Mouse (Mus musculus): ENCODE results near the gene Dbp. TPM values are rescaled to one million over a fixed set of nuclear protein-coding genes. Genes with fewer than 3 reads are reported as not detected.

Gene Dbp
- polyA plus RNA-seq, 1 experiment from 2014 or later, result 3.2 TPM

DNA sequence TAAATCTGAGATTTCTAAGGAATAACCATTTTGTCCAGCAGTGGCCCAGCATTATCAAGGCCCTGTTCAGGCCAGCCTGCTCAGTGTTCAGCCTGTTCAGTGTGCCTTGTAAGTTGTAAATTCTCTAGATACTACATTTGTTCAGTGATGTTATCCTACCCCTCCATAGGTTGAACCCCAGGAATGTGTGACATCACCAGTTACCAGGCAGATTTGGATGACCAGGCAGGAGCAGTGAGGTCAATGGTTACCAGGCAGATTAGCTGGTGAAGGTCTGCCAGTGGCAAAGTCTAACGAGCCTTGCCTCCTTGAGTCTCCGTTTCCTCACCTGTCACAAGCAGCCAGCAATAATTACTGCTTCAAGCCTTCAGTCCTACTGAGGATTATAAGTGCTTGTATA lies 39.5 kb downstream of the Dbp start:
- Histone ChIP-seq H3K4me3 (ENCODE audit: low read length) (no peak overlapping the region), H3K27ac (ENCODE audit: low read depth, low read length) (no peak overlapping the region), H3K36me3 (ENCODE audit: control insufficient read depth, insufficient read depth, low read length) (no peaks in the 10 kb centered on the region), H3K4me2 (ENCODE audit: low read length) (no peak overlapping the region), H3K9ac (ENCODE audit: low read depth, low read length) (no peak overlapping the region), H3K27me3 (replicated peaks; ENCODE audit: control insufficient read depth, insufficient read depth, low read length) (no peaks in the 10 kb centered on the region), H3K9me3 (ENCODE audit: control insufficient read depth, low read length) (no peaks in the 10 kb centered on the region), H3K4me1 (ENCODE audit: control insufficient read depth, insufficient read depth, low read depth, low read length) (no peaks in the 10 kb centered on the region)
- 44% methylated on average over 2 of the region's 2 CpGs for WGBS
- ATAC-seq, result no peak

DNA sequence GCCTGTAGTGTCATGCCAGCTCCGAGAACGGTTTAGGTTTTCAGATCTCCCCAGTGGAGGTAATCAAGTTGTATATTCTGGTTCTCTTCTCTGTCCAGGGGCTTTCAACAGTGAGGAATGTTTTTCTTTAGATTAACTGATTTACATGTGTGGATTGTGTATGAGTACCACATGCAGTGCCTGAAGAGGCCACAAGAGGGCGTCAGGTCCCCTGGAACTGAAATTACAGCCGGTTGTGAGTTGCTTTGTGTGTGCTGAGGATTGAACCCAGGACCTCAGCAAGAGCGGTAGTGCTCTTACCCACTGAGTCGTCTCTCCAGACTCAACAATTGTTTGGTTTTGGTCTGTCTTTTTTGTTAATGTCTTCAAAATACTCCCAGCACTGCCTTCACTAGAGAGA lies 41.6 kb downstream of the Dbp start:
- Histone ChIP-seq H3K4me2 (ENCODE audit: low read length) (no peak overlapping the region), H3K27me3 (replicated peaks; ENCODE audit: control insufficient read depth, insufficient read depth, low read length) (no peaks in the 10 kb centered on the region), H3K9me3 (ENCODE audit: control insufficient read depth, low read length) (no peaks in the 10 kb centered on the region), H3K27ac (ENCODE audit: low read depth, low read length) (no peak overlapping the region), H3K9ac (ENCODE audit: low read depth, low read length) (no peak overlapping the region), H3K4me3 (ENCODE audit: low read length) (no peak overlapping the region), H3K36me3 (ENCODE audit: control insufficient read depth, insufficient read depth, low read length) (no peaks in the 10 kb centered on the region), H3K4me1 (ENCODE audit: control insufficient read depth, insufficient read depth, low read depth, low read length) (no peaks in the 10 kb centered on the region)
- 64% methylated on average over 6 of the region's 6 CpGs for WGBS
- no peak for ATAC-seq

GRCm38 (mm10) chr7:45747450-45747849 lies 42.6 kb downstream of the Dbp start:
- no peaks in the 10 kb centered on the region for H3K9me3 ChIP-seq (ENCODE audit: control insufficient read depth, low read length)
- no peak overlapping the region for H3K4me3 ChIP-seq (ENCODE audit: low read length)
- H3K27ac ChIP-seq (ENCODE audit: low read depth, low read length), result no peak overlapping the region
- no peaks in the 10 kb centered on the region for H3K4me1 ChIP-seq (ENCODE audit: control insufficient read depth, insufficient read depth, low read depth, low read length)
- ATAC-seq, result no peak
- H3K36me3 ChIP-seq (ENCODE audit: control insufficient read depth, insufficient read depth, low read length), result no peaks in the 10 kb centered on the region
- no peaks in the 10 kb centered on the region for H3K27me3 ChIP-seq (replicated peaks; ENCODE audit: control insufficient read depth, insufficient read depth, low read length)
- no peak overlapping the region for H3K9ac ChIP-seq (ENCODE audit: low read depth, low read length)
- WGBS, result 88% methylated on average over 5 of the region's 5 CpGs
- H3K4me2 ChIP-seq (ENCODE audit: low read length), result no peak overlapping the region

GRCm38 (mm10) chr7:45748110-45748509 lies 43.2 kb downstream of the Dbp start:
- WGBS, result 85% methylated on average over 7 of the region's 7 CpGs
- no peak overlapping the region for H3K4me2 ChIP-seq (ENCODE audit: low read length)
- no peaks in the 10 kb centered on the region for H3K36me3 ChIP-seq (ENCODE audit: control insufficient read depth, insufficient read depth, low read length)
- no peak overlapping the region for H3K9ac ChIP-seq (ENCODE audit: low read depth, low read length)
- H3K27ac ChIP-seq (ENCODE audit: low read depth, low read length), result no peak overlapping the region
- no peaks in the 10 kb centered on the region for H3K4me1 ChIP-seq (ENCODE audit: control insufficient read depth, insufficient read depth, low read depth, low read length)
- no peaks in the 10 kb centered on the region for H3K9me3 ChIP-seq (ENCODE audit: control insufficient read depth, low read length)
- H3K27me3 ChIP-seq (replicated peaks; ENCODE audit: control insufficient read depth, insufficient read depth, low read length), result no peaks in the 10 kb centered on the region
- no peak overlapping the region for H3K4me3 ChIP-seq (ENCODE audit: low read length)
- ATAC-seq, result no peak

- no peaks in the 10 kb centered on the region for H3K4me1 ChIP-seq (ENCODE audit: control insufficient read depth, insufficient read depth, low read depth, low read length)
Observed at GRCm38 (mm10) chr7:45749401-45749800, 44.5 kb downstream of the Dbp start.

DNA sequence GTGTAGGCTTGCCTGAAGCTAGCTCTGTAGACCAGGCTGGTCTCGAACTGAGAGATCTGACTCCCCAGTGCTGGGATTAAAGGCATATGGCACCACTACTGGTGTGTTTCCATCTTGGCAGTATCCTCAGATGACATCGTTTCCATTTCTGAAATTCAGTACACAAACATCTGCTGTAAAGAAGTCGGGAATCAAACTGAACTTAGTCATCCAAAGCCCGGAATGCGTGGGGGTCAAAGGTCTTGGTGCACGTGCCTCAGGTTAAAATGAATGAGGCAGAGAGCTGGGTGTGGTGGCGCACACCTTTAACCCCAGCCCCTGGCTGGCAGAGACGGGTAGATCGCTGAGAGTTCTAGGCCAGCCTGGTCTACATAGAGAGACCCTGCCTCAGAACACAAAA lies 45.3 kb downstream of the Dbp start:
- Histone ChIP-seq H3K27ac (ENCODE audit: low read depth, low read length) (no peak overlapping the region), H3K4me2 (ENCODE audit: low read length) (no peak overlapping the region), H3K9me3 (ENCODE audit: control insufficient read depth, low read length) (no peaks in the 10 kb centered on the region), H3K9ac (ENCODE audit: low read depth, low read length) (no peak overlapping the region), H3K27me3 (replicated peaks; ENCODE audit: control insufficient read depth, insufficient read depth, low read length) (no peaks in the 10 kb centered on the region), H3K36me3 (ENCODE audit: control insufficient read depth, insufficient read depth, low read length) (no peaks in the 10 kb centered on the region), H3K4me1 (ENCODE audit: control insufficient read depth, insufficient read depth, low read depth, low read length) (no peaks in the 10 kb centered on the region), H3K4me3 (ENCODE audit: low read length) (no peak overlapping the region)
- 76% methylated on average over 9 of the region's 9 CpGs for WGBS
- ATAC-seq, result no peak

More at GRCm38 (mm10) chr7:45749401-45749800, 44.5 kb downstream of the Dbp start:
- Histone ChIP-seq H3K9me3 (ENCODE audit: control insufficient read depth, low read length) (no peaks in the 10 kb centered on the region), H3K4me3 (ENCODE audit: low read length) (no peak overlapping the region), H3K9ac (ENCODE audit: low read depth, low read length) (no peak overlapping the region; the same call in 1 of the 2 replicates), H3K27me3 (replicated peaks; ENCODE audit: control insufficient read depth, insufficient read depth, low read length) (no peaks in the 10 kb centered on the region), H3K27ac (ENCODE audit: low read depth, low read length) (no peak overlapping the region), H3K36me3 (ENCODE audit: control insufficient read depth, insufficient read depth, low read length) (no peaks in the 10 kb centered on the region), H3K4me2 (ENCODE audit: low read length) (no peak overlapping the region)
- 58% methylated on average over 8 of the region's 10 CpGs for WGBS
- ATAC-seq, result no peak

GRCm38 (mm10) chr7:45755703-45756102 lies 50.8 kb downstream of the Dbp start:
- 52% methylated on average over 6 of the region's 6 CpGs for WGBS
- Histone ChIP-seq H3K27ac (ENCODE audit: low read depth, low read length) (no peak overlapping the region), H3K9me3 (ENCODE audit: control insufficient read depth, low read length) (no peaks in the 10 kb centered on the region), H3K4me1 (ENCODE audit: control insufficient read depth, insufficient read depth, low read depth, low read length) (peaks cover 5% of the 10 kb centered on the region; the same call in 1 of the 2 replicates), H3K27me3 (replicated peaks; ENCODE audit: control insufficient read depth, insufficient read depth, low read length) (peaks cover 16% of the 10 kb centered on the region), H3K9ac (ENCODE audit: low read depth, low read length) (no peak overlapping the region), H3K4me2 (ENCODE audit: low read length) (no peak overlapping the region), H3K4me3 (ENCODE audit: low read length) (no peak overlapping the region), H3K36me3 (ENCODE audit: control insufficient read depth, insufficient read depth, low read length) (no peaks in the 10 kb centered on the region)
- ATAC-seq, result no peak

DNA sequence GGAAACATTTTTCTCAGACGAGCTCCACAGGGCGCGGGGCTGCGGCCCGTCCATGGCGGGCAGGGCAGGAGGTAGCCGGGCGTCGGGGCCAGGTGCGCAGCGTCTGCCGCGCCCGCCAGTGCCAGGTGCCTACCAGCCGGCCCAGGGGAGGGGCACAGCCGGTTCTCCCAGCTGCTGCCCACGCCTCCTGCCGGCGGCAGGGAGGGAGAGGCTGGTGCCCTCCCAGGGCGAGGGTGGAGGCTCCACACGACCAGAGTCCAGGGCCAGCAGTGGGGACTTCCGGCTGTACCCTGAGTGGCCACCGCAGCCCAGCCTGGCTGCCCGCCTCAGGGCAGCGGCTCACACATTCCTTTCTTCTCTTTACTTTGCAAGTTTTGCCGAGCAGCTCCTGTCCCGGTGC lies 54.5 kb downstream of the Dbp start:
- WGBS, result 8% methylated on average over 21 of the region's 27 CpGs
- H3K27me3 ChIP-seq (replicated peaks; ENCODE audit: control insufficient read depth, insufficient read depth, low read length), result peaks cover 16% of the 10 kb centered on the region
- no peak for ATAC-seq
- no peaks in the 10 kb centered on the region for H3K9me3 ChIP-seq (ENCODE audit: control insufficient read depth, low read length)
- H3K4me3 ChIP-seq (ENCODE audit: low read length), result no peak overlapping the region
- no peak overlapping the region for H3K9ac ChIP-seq (ENCODE audit: low read depth, low read length)
- H3K36me3 ChIP-seq (ENCODE audit: control insufficient read depth, insufficient read depth, low read length), result no peaks in the 10 kb centered on the region
- H3K27ac ChIP-seq (ENCODE audit: low read depth, low read length), result no peak overlapping the region
- H3K4me2 ChIP-seq (ENCODE audit: low read length), result peak overlapping the region; percentile 20
- peaks cover 5% of the 10 kb centered on the region; the same call in 1 of the 2 replicates for H3K4me1 ChIP-seq (ENCODE audit: control insufficient read depth, insufficient read depth, low read depth, low read length)
